Mouse (Mus musculus): Measurements from ENCODE around the gene Heatr4.

Gene Heatr4

DNA sequence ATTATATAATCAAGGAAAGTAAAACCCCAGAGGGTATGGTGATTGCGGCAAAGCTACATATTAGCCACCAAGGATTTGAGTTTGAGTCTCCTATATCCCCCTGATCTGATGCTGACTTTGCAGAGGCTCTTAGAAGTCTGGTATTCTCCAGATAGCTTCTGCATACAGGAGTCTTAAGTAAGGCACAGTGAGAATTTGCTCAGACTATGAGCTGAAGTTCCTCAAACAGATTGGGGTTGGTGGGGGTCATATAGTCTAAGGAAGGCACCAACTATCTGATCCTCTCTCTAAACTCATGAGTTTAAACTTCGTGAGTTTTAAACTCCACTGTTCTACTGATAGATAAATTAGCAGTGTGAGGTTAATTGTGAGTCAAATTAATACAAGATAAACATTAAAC lies 45.3 kb downstream of the Heatr4 start:
- in situ Hi-C loops (cut with MboI, MseI) = loop anchor here (5.0 to 10.0 kb wide), 2 partner anchors 72 to 1485 kb away; no protein-coding TSS in a partner anchor

GRCm38 (mm10) chr12:83938592-83938991 lies 46.1 kb downstream of the Heatr4 start:
- in situ Hi-C loops (cut with MboI, MseI) = loop anchor here (5.0 to 10.0 kb wide), 2 partner anchors 71 to 1486 kb away; no protein-coding TSS in a partner anchor

- in situ Hi-C loops (cut with MboI, MseI) = loop anchor here (5.0 to 10.0 kb wide), 2 partner anchors 70 to 1487 kb away; no protein-coding TSS in a partner anchor
Measured at GRCm38 (mm10) chr12:83937600-83937999, 47.1 kb downstream of the Heatr4 start.

DNA sequence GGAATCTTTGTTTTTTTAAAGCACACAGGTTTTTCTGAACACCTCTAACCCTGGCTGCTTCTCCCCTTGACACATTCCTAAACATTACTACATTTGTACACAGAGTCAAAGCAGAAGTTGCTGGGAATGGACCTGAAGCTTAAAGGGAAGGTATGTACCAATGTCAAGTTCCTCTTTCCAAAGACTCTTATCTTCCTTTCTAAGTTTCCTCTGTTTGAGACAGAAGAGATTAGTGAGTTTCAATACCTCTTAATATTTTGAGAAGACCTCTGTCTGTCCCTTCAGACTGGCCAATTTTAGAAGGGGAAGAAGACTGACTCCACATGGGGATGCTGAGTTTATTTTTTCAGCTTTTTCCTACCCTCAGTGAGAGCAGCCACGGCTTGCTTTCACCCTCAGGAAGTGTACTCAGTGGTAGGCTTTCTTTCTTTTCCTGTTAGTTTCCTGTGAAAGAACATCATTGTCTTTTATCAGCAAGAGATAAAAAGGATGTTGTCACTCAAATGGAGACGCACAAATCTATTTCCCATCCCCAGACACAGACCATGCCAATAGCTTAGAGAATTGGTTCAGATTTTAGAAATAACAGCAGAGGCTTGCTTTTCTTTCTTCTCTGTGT lies 55.4 kb downstream of the Heatr4 start:
- in situ Hi-C loops (cut with MboI, MseI) = no loop called here

DNA sequence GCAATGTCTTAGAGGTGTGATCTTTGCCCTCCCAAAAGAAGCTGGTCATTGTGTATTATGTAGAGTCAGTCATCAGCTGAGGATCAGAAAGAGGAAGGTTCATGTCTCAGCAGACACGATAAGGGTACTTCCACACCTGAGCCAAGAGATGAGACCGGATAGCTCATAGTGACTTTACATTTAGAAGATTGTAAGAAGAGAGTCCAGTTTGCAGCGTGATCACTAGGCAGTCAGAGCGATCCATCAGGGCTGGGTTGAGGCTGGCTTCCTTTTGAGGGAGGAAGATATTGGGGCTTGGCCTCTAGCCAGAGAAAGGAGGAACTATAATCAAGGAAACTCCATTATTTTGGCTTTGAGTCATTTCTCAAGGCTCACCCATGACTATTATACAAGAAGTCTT lies 56.9 kb downstream of the Heatr4 start:
- in situ Hi-C loops (cut with MboI, MseI) = no loop called here

GRCm38 (mm10) chr12:83926061-83926460 lies 58.6 kb downstream of the Heatr4 start:
- in situ Hi-C loops (cut with MboI, MseI) = no loop called here

DNA sequence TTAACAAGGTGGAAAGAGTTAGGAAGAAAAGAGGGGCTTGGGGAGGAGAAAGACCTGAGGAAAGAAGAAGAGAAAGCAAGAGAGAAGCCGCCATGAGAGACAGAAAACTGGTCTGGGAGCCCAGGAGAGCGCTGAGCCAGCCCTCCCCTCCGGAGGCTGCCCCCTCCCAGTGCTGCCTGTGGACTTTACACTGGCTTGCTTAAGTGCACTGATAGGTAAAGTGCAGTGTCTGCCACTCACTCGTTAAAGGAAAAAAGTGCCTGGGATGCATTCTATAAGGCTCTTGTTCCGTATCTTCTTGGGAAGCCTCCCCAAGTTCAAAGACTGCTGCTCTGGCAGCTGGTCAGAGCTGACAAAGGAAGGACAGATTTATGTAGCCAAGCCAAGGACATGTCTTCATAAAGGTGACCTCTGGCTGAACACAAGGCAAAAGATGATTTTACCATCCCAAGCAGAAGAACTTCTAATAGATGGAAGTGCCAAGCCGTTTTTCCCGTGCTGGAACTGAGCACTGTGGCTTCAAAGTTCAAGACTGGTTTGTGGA lies 59.4 kb downstream of the Heatr4 start:
- in situ Hi-C loops (cut with MboI, MseI) = no loop called here

DNA sequence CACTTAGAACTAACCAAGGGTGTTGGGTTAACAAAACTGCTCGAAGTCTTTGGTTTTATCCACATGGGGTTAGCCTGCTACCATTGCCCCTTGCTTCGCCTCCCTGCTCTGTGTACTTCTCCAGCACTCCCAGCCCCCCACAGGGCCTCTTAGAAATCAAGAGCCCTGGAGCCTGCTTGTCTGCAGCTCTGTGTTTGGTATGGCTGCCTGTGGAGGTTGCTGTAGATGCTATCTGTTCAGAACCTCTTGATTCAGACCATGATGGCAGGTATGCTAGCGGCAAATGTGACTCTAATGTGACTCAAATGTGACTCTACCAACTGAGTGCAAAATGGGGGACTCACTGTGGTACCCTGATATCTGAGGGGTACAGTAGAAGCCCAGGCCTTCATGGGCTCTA lies 60.3 kb downstream of the Heatr4 start:
- in situ Hi-C loops (cut with MboI, MseI) = no loop called here

- in situ Hi-C loops (cut with MboI, MseI) = no loop called here
Measured at GRCm38 (mm10) chr12:83923486-83923859, 61.2 kb downstream of the Heatr4 start.

DNA sequence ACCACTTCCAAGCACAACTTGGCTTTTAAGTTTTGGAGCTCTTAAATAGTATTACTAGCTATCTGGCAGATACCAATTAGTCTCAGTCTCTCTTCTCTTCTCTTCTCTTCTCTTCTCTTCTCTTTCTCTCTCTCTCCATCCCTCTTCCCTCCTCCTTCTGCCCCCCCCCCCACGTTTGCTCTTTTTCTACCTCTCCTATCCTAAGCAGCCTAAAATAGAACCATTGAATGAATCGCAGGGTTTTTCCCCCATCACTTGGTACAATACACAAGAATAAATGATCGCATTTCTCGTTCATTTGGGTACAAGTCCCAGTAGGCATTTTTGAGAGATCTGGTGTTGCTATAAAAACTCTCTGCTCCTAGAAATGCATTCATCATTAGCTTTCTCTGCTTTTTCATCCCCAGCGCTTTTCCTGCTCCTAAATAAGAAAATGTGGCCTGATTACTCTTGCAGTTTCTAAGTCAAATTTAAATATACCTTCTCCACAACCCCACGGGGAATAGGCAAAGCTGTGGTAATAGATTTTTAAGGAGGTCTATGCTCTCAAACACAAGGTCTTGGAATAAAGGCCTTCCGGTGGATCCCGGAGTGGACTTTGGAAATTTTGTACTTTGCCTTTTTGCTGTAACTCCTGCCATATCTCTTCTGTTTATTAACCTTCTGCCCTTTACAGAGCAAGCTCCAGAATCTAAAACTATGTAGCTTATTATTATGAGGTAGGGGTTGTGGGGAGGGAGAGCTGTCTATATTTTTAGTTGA lies 61.7 kb downstream of the Heatr4 start:
- in situ Hi-C loops (cut with MboI, MseI) = no loop called here

- in situ Hi-C loops (cut with MboI, MseI) = no loop called here
Measured at GRCm38 (mm10) chr12:83921535-83922381, 62.9 kb downstream of the Heatr4 start, which contains the start of gene Numb. Gene Numb, minus strand, starts transcription at chr12:83921934.

- in situ Hi-C loops (cut with MboI, MseI) = no loop called here
Measured at GRCm38 (mm10) chr12:83920721-83921441, 63.8 kb downstream of the Heatr4 start.

DNA sequence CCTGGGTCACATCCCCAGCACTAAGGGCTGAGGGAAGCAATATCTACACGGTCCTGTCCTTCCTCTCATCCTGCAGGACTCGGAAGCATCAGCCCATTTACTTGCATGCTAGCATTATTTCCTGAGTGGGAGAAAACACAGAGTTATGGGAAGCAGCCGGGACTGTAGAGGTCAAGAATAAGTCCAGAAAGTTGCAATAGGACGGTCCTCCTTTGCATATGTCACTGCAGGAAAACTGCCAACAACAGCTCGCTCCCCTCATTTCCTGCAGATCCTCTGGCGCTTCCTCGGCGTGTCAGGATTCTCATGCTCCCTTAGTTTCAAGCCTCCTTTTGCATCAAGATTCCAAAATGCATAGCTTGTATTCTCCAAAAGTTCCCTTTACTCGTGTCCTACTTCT lies 67.8 kb downstream of the Heatr4 start:
- in situ Hi-C loops (cut with MboI, MseI) = no loop called here

DNA sequence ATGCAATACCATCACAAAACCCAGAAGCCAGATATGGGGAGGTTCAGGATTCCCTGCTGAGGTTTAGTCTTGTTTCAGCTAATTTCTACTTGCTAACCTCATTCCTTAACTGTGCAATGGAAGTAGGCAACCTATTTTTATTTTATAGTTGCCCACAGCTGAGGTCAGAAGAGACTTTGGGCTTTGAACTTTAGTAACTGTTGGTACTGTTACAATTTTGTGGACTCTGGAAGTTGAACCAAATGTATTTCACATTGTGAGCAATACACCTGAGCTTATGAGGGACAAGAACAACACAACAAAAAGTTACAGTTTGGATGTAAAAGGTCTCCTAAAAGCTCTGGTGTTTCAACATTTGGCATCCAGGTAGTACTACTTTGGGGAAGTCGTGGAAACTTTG lies 69.9 kb downstream of the Heatr4 start:
- in situ Hi-C loops (cut with MboI, MseI) = no loop called here

- in situ Hi-C loops (cut with MboI, MseI) = no loop called here
Measured at GRCm38 (mm10) chr12:83914202-83914740, 70.4 kb downstream of the Heatr4 start.

- in situ Hi-C loops (cut with MboI, MseI) = no loop called here
Measured at GRCm38 (mm10) chr12:83910451-83910850, 74.2 kb downstream of the Heatr4 start.
